Mouse (Mus musculus): ENCODE results near the gene Trabd2b.

DNA sequence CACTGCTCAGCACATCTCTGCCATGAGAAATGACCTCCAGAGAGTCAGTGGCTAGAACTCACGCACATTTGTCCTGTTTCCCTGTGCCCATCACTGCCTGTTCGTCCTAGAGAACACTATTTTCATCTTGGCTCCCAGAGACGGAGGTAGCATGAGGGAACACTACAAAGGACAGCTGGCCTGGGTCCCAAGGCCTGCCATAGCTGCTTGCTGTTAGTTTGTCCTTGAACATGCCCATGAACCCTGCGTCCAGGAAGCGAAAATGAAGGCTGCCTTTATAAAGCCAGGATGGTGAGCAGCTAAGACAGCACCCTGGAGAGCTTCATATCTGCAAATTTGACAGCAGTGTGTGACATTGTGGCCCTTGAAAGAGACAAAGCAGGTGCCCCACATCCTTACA, 216.4 kb downstream of the Trabd2b start:
- TF ChIP-seq POLR2A (IDR thresholded peaks at IDR 0.05; ENCODE audit: insufficient read depth, low read length) (no peak), CTCF (IDR thresholded peaks at IDR 0.05; ENCODE audit: low read depth, low read length) (no peak), EP300 (IDR thresholded peaks at IDR 0.05; ENCODE audit: insufficient read depth, low read depth, low read length) (no peak)

Data from ES-Bruce4 (cell line).